Mouse (Mus musculus) liver, embryonic 14.5 days (tissue): ENCODE results near the gene Gm45713. TPM values are rescaled to one million over a fixed set of nuclear protein-coding genes. Genes with fewer than 3 reads are reported as not detected.

Source experiments
- ATAC-seq: fragments of 200-750 bp; cut with Nextera tagmentation; 2 replicates; pipeline ENCODE4 v1.8.0; 2017; ENCODE audit warnings: moderate number of reproducible peaks, mild to moderate bottlenecking, moderate library complexity; ENCODE audit not compliant: insufficient read depth
- DNase-seq, 3 experiments: peaks; one replicate each; pipeline ENCODE4 v3.0.0-alpha.2; 2012 to 2013; ENCODE audit warnings: low read depth in 3 of 3, low spot score in 3 of 3
- H3K27ac ChIP-seq: fragments of 300-500 bp; sonication (generic); 2 replicates; pipeline ENCODE4 v1.5.1; 2014; ENCODE audit warnings: moderate library complexity, mild to moderate bottlenecking, control low read depth, inconsistent platforms
- H3K27me3 ChIP-seq: fragments of 300-500 bp; sonication (generic); 2 replicates; pipeline ENCODE4 v1.6.1; 2014; ENCODE audit warnings: mild to moderate bottlenecking, low read length, moderate library complexity; ENCODE audit not compliant: control insufficient read depth, insufficient read depth
- H3K36me3 ChIP-seq: fragments of 300-500 bp; sonication (generic); replicated peaks from 2 replicates; pipeline ENCODE4 v1.6.1; 2014; ENCODE audit warnings: low read depth; ENCODE audit not compliant: control insufficient read depth, insufficient read depth
- H3K4me1 ChIP-seq, 2 experiments: fragments of 200-500 bp in 1 of 2; fragments of 300-500 bp in 1 of 2; sonication (generic) in 1 of 2; replicated peaks; 2 replicates each; pipeline ENCODE4 v1.6.1; 2012 to 2014; ENCODE audit warnings: antibody characterized with exemption in 1 of 2, inconsistent platforms in 1 of 2, low read length in 1 of 2; ENCODE audit not compliant: control insufficient read depth in 2 of 2, insufficient read depth in 2 of 2
- H3K4me2 ChIP-seq: fragments of 300-500 bp; sonication (generic); 2 replicates; pipeline ENCODE4 v1.6.1; 2014; ENCODE audit warnings: low read depth, mild to moderate bottlenecking, control low read depth, moderate library complexity
- H3K4me3 ChIP-seq, 2 experiments: fragments of 200-500 bp in 1 of 2; fragments of 300-500 bp in 1 of 2; sonication (generic) in 1 of 2; 2 replicates each; pipeline ENCODE4 v1.5.1; 2012 to 2014; ENCODE audit warnings: low read depth in 2 of 2, low read length in 2 of 2, mild to moderate bottlenecking in 2 of 2, control low read depth in 1 of 2, inconsistent platforms in 1 of 2, moderate library complexity in 1 of 2; ENCODE audit not compliant: insufficient read depth in 1 of 2
- H3K9ac ChIP-seq: fragments of 300-500 bp; sonication (generic); replicated peaks from 2 replicates; pipeline ENCODE4 v1.6.1; 2014; ENCODE audit warnings: mild to moderate bottlenecking, control low read depth, moderate library complexity
- H3K9me3 ChIP-seq: fragments of 300-500 bp; sonication (generic); 2 replicates; pipeline ENCODE4 v1.6.1; 2016; ENCODE audit warnings: low read length, mixed read lengths; ENCODE audit not compliant: control insufficient read depth
- CTCF ChIP-seq: IDR thresholded peaks from 2 replicates; pipeline ENCODE4 v1.5.1; 2016; ENCODE audit warnings: antibody characterized with exemption, low read depth, control low read depth
- EP300 ChIP-seq: IDR thresholded peaks from 2 replicates; pipeline ENCODE4 v1.6.1; 2016; ENCODE audit warnings: antibody characterized with exemption, low read depth
- WGBS: fragments of 180-500 bp; shearing (Covaris S2); extraction: QIAGEN DNeasy Blood & Tissue Kit; methylation state at CpG from one replicate; pipeline ENCODE4 v1.1.7; 2014; ENCODE audit not compliant: insufficient replicate concordance; 5-methylcytosine and 5-hydroxymethylcytosine counted together
- polyA plus RNA-seq, 2 experiments: library from polyadenylated mRNA; depleted of rRNA in 1 of 2; stranded (reverse) in 1 of 2; unstranded in 1 of 2; fragments of >200 nt; fragmentation: Nextera tagmentation in 1 of 2; extraction: Ambion mirVana in 1 of 2; gene quantifications; 2 replicates each; pipeline versions ENCODE4 v1.2.1 to v1.2.3; 2012 to 2014

Gene Gm45713
- polyA plus RNA-seq, 2 experiments, result 0.63 TPM; not detected in 1

DNA sequence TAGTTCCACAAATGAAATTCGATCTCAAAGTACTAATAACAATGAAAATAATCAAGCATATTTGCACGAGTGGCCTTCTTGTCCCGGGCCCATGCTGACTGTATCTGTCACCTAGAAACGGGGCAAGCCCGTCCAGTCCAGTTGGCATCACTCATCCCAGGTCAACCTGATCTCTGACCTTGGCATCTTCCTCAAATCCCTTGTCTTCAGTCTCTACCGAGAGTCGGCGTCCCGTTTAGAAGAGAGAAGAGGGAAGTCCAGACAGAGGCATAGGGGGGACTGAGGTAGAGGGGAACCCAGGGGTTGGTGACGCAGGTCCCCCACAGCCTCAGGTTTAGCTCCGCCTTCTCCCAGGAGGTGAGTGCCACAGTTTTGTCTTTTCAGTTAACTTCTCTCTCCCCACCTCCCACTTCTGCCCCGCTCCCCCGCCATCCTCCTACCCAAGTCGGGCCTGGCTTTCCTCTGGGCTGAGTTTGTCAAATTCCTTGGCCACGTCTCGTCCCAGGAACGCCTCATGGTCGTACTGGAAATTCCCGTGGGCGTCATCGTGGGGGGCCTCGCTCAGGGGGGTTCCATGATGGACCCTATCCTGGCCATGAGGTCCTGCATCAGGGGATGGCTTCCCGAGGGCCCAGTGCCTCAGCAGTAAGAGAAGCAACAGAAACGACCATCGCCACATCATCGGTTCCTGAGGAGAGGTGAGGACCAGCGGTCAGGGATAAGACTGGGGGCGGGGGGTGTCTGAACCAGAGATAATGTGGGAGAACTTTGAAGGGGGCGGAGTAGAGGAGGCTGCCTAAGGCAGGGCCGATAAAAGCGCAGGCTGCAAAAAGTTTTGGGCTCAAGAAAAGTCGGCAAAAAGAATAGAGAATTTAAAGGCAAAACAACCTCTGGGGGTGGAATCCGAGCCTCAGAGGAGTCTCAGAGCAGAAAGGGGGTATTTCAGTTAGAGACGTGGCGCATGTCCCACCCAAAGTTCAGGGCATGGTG, 44.7 kb downstream of the Gm45713 start:
- Histone ChIP-seq H3K9me3 (no peaks in the 10 kb centered on the region), H3K9ac (peak overlapping the region; percentile 15), H3K27me3 (no peaks in the 10 kb centered on the region), H3K4me1 (peaks cover 9 to 21% of the 10 kb centered on the region in 2 experiments; a peak in 3 of 4 replicates), H3K4me2 (peak overlapping the region; percentile 78), H3K4me3 (peak overlapping the region; percentile 45 to 59), H3K36me3 (no peaks in the 10 kb centered on the region), H3K27ac (no peak overlapping the region)
- 15% methylated on average over 35 of the region's 35 CpGs for WGBS
- no peak for TF ChIP-seq CTCF
- no peak for TF ChIP-seq EP300
- ATAC-seq (peak; percentile 64), DNase-seq (no peak)

DNA sequence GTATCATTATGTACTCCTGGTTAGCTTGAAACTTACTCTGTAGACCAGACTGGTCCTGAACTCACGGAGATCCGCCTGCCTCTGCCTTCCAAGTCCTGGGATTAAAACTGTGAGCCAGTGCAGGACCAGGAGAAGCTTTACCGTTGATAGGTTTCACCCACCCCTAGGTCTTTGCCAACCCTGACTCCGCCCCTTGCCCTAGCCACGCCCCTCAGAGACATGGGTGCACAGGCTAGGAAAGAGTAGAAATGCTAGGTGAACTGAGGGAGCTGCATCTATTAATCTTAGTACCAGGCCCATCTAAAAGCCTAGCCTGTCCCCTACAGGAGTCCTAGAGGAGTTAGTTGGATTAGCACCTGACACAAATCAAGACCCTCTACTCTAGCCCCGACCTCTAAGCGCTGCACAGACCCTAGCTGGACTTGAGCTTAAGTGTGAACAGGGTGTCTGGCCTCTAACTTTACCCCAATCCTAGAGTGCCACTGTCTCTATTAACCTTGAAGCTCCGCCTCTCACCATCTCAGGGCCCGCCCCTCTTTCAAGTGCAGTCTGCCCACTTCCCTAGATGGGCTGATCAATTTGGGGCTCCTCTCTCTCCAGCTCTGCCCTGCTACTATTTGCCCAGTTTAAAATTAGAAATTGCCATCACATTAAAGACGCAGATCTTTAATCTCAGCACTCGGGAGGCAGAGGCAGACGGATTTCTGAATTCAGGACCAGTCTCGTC, 45.6 kb downstream of the Gm45713 start:
- ATAC-seq, result peak; percentile 29; the same call in 1 of the 2 replicates
- 50% methylated on average over 13 of the region's 13 CpGs for WGBS
- no peaks in the 10 kb centered on the region for H3K36me3 ChIP-seq
- peaks cover 9 to 21% of the 10 kb centered on the region in 2 experiments; a peak in 3 of 4 replicates for H3K4me1 ChIP-seq
- H3K9me3 ChIP-seq, result no peaks in the 10 kb centered on the region
- peak overlapping the region; percentile 78 for H3K4me2 ChIP-seq
- peak in 1 of 3 experiments; percentile 32 for DNase-seq
- no peaks in the 10 kb centered on the region for H3K27me3 ChIP-seq
- TF ChIP-seq EP300 (no peak), CTCF (no peak)
- no peak overlapping the region for H3K27ac ChIP-seq
- no peak overlapping the region for H3K9ac ChIP-seq
- no peak overlapping the region for H3K4me3 ChIP-seq

DNA sequence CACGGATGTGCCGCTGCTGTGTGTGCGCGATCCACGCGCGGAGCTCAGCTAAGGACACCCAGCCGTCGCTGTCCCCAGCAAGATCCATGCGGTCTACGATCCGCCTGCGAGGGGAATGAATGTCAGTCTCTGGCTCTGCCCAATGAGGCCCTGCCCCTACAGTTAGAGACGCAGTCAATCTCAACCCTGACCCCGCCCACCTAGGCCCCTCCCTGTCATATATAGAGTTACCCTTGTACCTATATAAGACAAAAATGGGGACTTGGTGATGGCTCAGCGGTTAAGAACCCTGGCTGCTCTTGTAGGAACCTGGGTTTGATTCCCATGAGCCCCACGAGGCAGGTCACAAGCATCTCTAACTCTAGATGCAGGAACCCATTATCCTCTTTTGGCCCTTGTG, 47.4 kb downstream of the Gm45713 start:
- Histone ChIP-seq H3K4me2 (no peak overlapping the region), H3K27me3 (no peaks in the 10 kb centered on the region), H3K36me3 (no peaks in the 10 kb centered on the region), H3K4me1 (peaks cover 9 to 21% of the 10 kb centered on the region in 2 experiments; a peak in 3 of 4 replicates), H3K27ac (no peak overlapping the region), H3K4me3 (no peak overlapping the region), H3K9me3 (no peaks in the 10 kb centered on the region), H3K9ac (no peak overlapping the region)
- 82% methylated on average over 17 of the region's 17 CpGs for WGBS
- DNase-seq (no peak), ATAC-seq (no peak)
- TF ChIP-seq EP300 (no peak), CTCF (no peak)

DNA sequence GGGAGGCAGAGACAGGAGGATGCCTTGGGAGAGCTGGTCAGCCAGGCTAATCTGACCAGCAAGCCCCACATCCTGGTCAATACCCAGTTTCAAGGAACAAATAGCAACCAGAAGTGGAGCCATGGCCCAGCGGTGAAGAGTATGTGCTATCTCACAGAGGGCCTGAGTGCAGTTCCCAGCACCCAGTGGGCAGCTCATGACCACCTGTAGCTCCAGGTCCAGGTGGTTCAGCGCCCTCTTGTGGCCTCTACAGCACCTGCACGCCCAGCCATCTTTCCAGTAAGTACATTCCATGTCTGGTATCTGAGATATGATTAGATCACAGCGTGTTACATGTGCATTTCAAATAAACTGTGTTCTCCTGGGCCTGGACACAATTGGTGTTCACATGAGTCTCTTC, 49.9 kb downstream of the Gm45713 start:
- DNase-seq (no peak), ATAC-seq (no peak)
- TF ChIP-seq CTCF (peak; percentile 74), EP300 (no peak)
- Histone ChIP-seq H3K36me3 (no peaks in the 10 kb centered on the region), H3K4me2 (no peak overlapping the region), H3K4me3 (no peak overlapping the region), H3K27me3 (no peaks in the 10 kb centered on the region), H3K9me3 (no peaks in the 10 kb centered on the region), H3K9ac (no peak overlapping the region), H3K4me1 (peaks cover 5 to 16% of the 10 kb centered on the region in 2 experiments), H3K27ac (no peak overlapping the region)
- 65% methylated on average over 4 of the region's 4 CpGs for WGBS
